Mouse (Mus musculus) heart, adult 8-10 months (tissue): ENCODE measurements at regions not wholly inside any gene's neighbourhood (a gene's known extent, or its start where the extent isn't known, plus 50 kb on each side); places are given as distances from the start of the nearest gene placed in this dataset.
A peak's percentile ranks its signal among the peaks of the same experiment; 100 is the strongest.

Source experiments
- DNase-seq: peaks from one replicate; pipeline ENCODE4 v3.0.0; 2022; ENCODE audit warnings: low spot score

DNA sequence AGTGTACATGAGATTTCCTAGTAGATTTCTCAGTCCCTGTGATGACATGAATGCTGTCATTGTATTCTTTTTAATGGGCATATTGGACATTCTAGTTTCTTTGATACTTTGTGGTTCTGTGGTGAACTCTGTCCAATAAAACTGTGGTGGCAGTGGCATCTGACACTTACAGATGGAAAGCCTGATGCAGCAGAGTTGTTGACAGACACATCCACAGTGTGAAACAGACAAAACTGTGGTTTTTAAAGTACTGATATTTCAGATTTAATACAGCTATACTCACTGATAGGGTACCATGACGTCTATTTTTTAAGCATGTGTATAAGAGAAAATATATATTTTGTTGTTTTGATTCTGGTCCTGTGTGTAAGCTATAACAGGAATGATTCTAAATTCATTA lies 818.0 kb downstream of the Trim52 start:
- no peak for DNase-seq

DNA sequence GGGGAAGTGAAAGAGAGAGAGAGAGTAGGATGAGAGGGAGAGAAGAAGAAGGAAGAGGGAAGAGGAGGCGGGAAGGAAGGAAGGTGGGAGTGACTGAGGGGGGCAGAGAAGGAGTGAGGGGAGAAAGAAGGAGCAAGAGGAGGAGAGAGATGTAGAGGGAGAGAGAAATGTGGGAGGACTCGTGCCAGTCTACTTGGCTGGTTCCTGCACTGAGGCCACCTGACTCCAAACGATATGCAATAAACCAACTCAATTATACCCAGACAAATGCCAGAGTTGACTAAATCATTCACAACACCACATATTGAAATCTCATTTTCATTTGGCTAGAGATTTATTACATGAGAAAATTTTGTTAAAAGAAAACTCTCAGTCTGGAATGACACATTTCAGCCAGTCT lies 818.4 kb downstream of the Trim52 start:
- DNase-seq: no peak

DNA sequence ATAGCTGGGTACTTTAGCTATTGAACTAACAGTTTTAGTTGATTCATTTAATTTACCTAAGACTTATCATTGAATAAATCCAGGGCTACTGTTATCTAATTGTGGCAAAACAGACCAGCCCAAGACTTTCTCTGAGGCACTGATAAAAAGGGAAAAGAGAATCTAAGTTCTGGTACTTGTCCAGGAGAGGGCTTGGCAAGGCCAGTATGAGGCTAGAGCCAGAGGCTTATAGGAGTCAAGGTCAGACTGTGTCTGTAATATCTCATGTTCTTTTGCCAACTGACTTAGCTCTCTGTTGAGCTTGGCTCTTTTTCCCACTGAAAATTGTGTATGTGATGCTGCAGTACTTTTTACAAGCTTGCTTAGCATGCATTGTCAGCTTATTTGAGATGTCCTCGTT lies 839.3 kb downstream of the Trim52 start:
- peak; percentile 3 for DNase-seq

DNA sequence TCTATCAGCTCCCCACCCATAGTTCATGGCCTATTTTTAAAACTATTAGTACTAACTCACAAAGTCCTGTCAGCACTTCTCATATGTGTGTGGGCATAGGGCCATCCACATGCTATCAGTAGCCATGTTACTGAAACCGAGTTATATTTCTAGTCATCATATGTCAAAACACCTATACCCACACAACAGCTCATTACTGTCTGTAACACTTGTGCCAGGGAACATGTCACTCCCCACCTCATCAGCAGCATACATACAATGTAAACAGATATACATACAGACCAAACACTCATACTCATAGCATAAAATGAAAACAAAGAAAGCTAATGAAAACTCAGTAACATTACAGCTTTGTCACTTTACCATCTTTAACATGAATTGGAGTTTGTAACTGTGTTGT lies 872.0 kb downstream of the Trim52 start:
- DNase-seq: no peak

DNA sequence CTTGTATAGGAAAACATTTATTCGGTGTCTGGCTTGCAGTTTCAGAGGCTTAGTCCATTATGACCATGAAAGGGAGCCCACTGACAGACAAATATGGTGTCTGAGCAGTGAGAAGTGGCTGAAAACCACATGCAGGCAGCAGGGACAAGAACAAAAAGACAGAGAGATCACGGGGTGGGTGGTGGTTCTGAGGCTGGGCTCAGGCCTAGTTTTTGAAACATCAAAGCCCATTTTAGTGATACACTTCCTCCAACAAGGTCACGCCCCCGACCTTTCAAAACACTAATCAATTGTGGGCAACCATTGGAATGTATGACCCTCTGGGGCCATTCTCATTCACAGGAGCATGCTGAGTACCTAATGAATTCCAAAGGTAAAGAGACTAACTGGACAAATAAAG lies 874.8 kb downstream of the Trim52 start:
- no peak for DNase-seq

- no peak for DNase-seq
Measured at GRCm38 (mm10) chr14:106997565-106998279, 891.7 kb downstream of the Trim52 start.

DNA sequence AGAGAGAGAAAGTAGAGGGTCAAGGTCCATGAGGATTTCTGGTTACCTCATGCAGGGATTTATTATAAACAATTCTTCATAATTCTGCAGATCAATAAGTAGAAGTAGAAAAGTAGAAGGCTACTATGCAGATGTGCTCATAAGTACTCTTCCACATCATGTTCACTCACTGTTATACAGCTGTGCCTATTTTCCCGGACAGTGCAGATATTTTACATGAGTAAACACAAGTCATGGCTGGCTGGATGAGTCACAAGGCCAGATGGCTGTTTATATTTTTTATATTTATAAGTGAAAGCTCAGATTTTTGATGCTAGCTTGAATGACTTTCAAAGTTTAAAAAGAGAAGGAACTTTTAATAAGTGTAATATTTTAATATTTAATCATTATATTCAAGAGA lies 899.0 kb downstream of the Trim52 start:
- no peak for DNase-seq

- no peak for DNase-seq
Measured at GRCm38 (mm10) chr14:107009617-107010016, 903.6 kb downstream of the Trim52 start.

- DNase-seq: no peak
Measured at GRCm38 (mm10) chr14:107033807-107034206, 927.8 kb downstream of the Trim52 start.

GRCm38 (mm10) chr14:107051946-107052551 lies 946.1 kb downstream of the Trim52 start:
- DNase-seq: no peak

GRCm38 (mm10) chr14:107068592-107068991 lies 962.6 kb downstream of the Trim52 start:
- DNase-seq: no peak

DNA sequence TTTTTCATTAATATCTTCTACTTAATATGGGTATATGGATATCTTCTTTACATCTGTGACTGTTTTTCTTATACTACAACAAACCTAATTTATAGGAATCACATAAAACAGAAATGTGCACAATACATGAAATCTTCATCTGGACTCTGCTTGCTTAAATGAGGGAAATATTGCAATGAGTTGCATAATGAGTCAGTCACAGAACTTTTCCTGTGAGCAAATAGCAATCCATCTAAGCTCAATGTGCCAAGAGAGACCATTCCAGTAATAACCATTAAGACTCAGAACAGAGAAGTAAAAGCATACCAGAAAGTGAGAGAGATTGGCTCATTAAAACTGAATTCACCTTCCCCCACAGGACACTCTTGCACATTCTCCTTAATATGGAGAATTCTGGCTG lies 974.4 kb downstream of the Trim52 start:
- DNase-seq: no peak
